Mouse (Mus musculus) left cerebral cortex, postnatal 14 days (tissue): ENCODE data around the gene Mcpt9. TPM values are rescaled to one million over a fixed set of nuclear protein-coding genes. Genes with fewer than 3 reads are reported as not detected.
"Not testable (repeated sequence)": the region's sequence is repeated elsewhere in the genome, so short reads cannot be mapped to it uniquely, and the experiment has no call there.

Experiments used
- DNase-seq, 2 experiments: peaks; one replicate each; pipeline ENCODE4 v3.0.0; 2021 to 2022; ENCODE audit warnings: low spot score in 2 of 2, mixed read lengths in 1 of 2
- intact Hi-C: fragments of 180-260 bp; cut with DNase I; formaldehyde crosslinking; loops from one replicate; pipeline ENCODE4 v1.15.1; 2025
- long read RNA-seq, 2 experiments: library from polyadenylated mRNA; stranded (forward); transcript quantifications; one replicate each; pipeline ENCODE4 v2.0.0; 2021
- total RNA-seq, 2 experiments: library from RNA; stranded (reverse); gene quantifications; 2 replicates each; pipeline ENCODE4 v1.2.3; 2021

Gene Mcpt9
- total RNA-seq = not detected
- long read RNA-seq, experiment 1 = 0 reads
- long read RNA-seq, experiment 2 = 0 reads

- intact Hi-C loops, DNase-seq: not testable (repeated sequence)
Measured at GRCm38 (mm10) chr14:56030395-56030794, at the start of gene Mcpt9. Gene Mcpt9, minus strand, starts transcription at chr14:56030495.

GRCm38 (mm10) chr14:56062213-56062612, 31.9 kb upstream of the Mcpt9 start, which contains the start of gene Mcpt4:
Gene Mcpt4, minus strand, starts transcription at chr14:56062313.
- intact Hi-C loops, DNase-seq: not testable (repeated sequence)

DNA sequence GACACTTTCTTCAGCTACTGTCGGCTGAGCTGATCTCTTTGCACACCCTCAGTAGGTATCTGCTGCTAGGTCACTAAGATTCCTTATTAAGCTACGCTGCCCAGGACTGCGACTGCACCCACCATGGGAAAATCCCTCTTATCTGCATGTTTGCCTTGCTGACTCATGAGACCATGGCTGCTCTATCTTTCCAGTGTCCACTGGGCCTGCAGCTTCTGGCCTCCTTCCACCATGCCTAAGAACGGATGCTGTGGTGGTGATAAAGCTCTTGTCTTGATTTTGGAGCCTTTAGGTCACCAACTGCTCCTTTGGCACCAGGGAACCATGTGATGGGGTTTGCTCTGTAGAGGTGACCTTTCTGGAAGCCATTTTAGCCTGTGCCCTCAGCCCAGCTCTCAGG, 27.4 kb upstream of the Mcpt9 start:
- intact Hi-C loops = no loop called here

DNA sequence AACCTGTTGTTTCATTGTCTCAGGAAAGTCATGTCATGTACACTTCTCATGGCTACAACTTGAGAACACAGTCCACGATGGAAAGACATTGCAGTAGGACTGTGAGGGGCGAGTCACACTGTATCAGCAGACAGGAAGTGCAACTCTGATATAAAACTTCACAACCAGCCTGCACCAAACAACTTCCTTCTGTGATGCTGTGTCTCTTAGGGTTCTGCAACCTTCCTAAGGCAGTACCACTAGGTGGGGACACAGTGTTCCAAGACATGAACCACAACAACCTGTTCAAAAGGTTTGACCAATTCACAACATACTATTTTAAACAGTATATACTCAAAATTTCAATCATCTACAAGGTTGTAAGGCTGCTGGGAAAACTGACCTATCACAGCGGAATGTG, 25.1 kb upstream of the Mcpt9 start:
- no peak for DNase-seq
- intact Hi-C loops = no loop called here

More for the DNA sequence above, 27.4 kb upstream of the Mcpt9 start:
- DNase-seq = no peak

GRCm38 (mm10) chr14:56041792-56042191, 11.5 kb upstream of the Mcpt9 start, which contains the start of gene Mcpt2:
Gene Mcpt2, plus strand, starts transcription at chr14:56042041.
- DNase-seq = not testable (repeated sequence)

GRCm38 (mm10) chr14:56034433-56034832, 4.1 kb upstream of the Mcpt9 start:
- intact Hi-C loops = no loop called here
- no peak for DNase-seq

More at GRCm38 (mm10) chr14:56041792-56042191, 11.5 kb upstream of the Mcpt9 start, which contains the start of gene Mcpt2:
- intact Hi-C loops = not testable (repeated sequence)

GRCm38 (mm10) chr14:56021305-56021704, 9.0 kb downstream of the Mcpt9 start:
- DNase-seq, intact Hi-C loops: not testable (repeated sequence)

DNA sequence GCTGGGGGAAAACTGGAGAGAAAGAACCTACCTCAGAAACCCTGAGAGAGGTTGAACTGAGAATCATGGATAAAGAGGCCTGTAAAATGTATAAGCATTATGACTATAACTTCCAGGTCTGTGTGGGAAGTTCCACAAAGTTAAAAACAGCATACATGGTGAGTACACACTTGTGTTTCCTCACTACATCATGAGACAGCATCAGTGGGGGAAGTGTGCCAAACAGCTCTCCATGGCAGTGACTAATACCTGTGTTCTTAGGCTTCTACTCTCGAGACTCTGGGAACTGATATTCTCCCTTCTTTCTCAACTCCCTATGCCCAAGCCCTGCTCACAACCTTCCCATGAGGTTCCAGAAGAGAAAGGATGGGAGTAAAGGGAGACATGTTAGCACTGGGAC, 10.8 kb downstream of the Mcpt9 start:
- DNase-seq = peak; percentile 3 to 56
- intact Hi-C loops = no loop called here

- DNase-seq, intact Hi-C loops: not testable (repeated sequence)
Measured at GRCm38 (mm10) chr14:56017671-56018070, 12.6 kb downstream of the Mcpt9 start, which contains the start of gene Mcpt1. Gene Mcpt1, plus strand, starts transcription at chr14:56017971.

GRCm38 (mm10) chr14:56013924-56014323, 16.4 kb downstream of the Mcpt9 start:
- no peak for DNase-seq

GRCm38 (mm10) chr14:56013147-56013546, 17.1 kb downstream of the Mcpt9 start:
- DNase-seq = no peak
- intact Hi-C loops = no loop called here

More at GRCm38 (mm10) chr14:56013924-56014323, 16.4 kb downstream of the Mcpt9 start:
- intact Hi-C loops = no loop called here

GRCm38 (mm10) chr14:55987464-55987863, 42.8 kb downstream of the Mcpt9 start:
- intact Hi-C loops, DNase-seq: not testable (repeated sequence)

Other genes starting within 250 kb of the Mcpt9 start
- 1 to 10 TPM; 5.1 to 6.6 TPM for gene Adcy4, start 246.4 kb downstream of the Mcpt9 start, total RNA-seq
- 1 to 10 TPM in 1 of 2 experiments, under 1 TPM in 1; 0.83 to 1.0 TPM for gene Ripk3, start 241.6 kb downstream of the Mcpt9 start, total RNA-seq
- 1 to 10 TPM; 3.0 to 4.0 TPM for gene Nfatc4, start 207.4 kb downstream of the Mcpt9 start, total RNA-seq
- 1 to 10 TPM; 8.8 to 9.7 TPM for gene Nynrin, start 176.5 kb downstream of the Mcpt9 start, total RNA-seq
- gene Cbln3, start 146.1 kb downstream of the Mcpt9 start, total RNA-seq = 1 to 10 TPM in 1 of 2 experiments, under 1 TPM in 1; 0.23 to 1.1 TPM
- gene Khnyn, start 145.5 kb downstream of the Mcpt9 start, total RNA-seq = 10 to 100 TPM; 10.4 to 10.8 TPM
- gene Sdr39u1, start 130.2 kb downstream of the Mcpt9 start, total RNA-seq = 10 to 100 TPM; 85.8 to 94.6 TPM
- not detected for gene Cma1, start 85.8 kb downstream of the Mcpt9 start, total RNA-seq
- not detected for gene Cma2, start 79.5 kb downstream of the Mcpt9 start, total RNA-seq
- gene Mcpt1, start 12.5 kb downstream of the Mcpt9 start, total RNA-seq = not detected
- not detected for gene Mcpt2, start 11.5 kb upstream of the Mcpt9 start, total RNA-seq
- gene Mcpt4, start 31.8 kb upstream of the Mcpt9 start, total RNA-seq = not detected
- not detected for gene Mcpt8, start 54.8 kb upstream of the Mcpt9 start, total RNA-seq
- gene Ctsg, start 72.1 kb upstream of the Mcpt9 start, total RNA-seq = not detected
- gene Gzme, start 90.1 kb upstream of the Mcpt9 start, total RNA-seq = not detected
- not detected for gene Gzmd, start 102.1 kb upstream of the Mcpt9 start, total RNA-seq
- not detected for gene Gzmg, start 129.1 kb upstream of the Mcpt9 start, total RNA-seq
- not detected for gene Gzmn, start 144.1 kb upstream of the Mcpt9 start, total RNA-seq
- not detected for gene Gzmf, start 180.9 kb upstream of the Mcpt9 start, total RNA-seq
- gene Gzmc, start 204.2 kb upstream of the Mcpt9 start, total RNA-seq = not detected
- not detected for gene Gzmb, start 231.8 kb upstream of the Mcpt9 start, total RNA-seq